Mouse (Mus musculus) brain, embryonic 14.5 days (tissue): Measurements from ENCODE around the gene Foxp4. TPM values are rescaled to one million over a fixed set of nuclear protein-coding genes. Genes with fewer than 3 reads are reported as not detected.

Experiments used
- DNase-seq: peaks from one replicate; pipeline ENCODE4 v3.0.0-alpha.2; 2011; ENCODE audit warnings: low read depth
- CTCF ChIP-seq: fragments of 200-500 bp; IDR thresholded peaks from 2 replicates; pipeline ENCODE4 v1.5.1; 2012; ENCODE audit warnings: inconsistent platforms, mild to moderate bottlenecking, moderate library complexity, borderline replicate concordance; ENCODE audit not compliant: insufficient read depth, insufficient read length; ENCODE audit errors: extremely low read depth
- POLR2A ChIP-seq: fragments of 200-500 bp; IDR thresholded peaks from 2 replicates; pipeline ENCODE4 v1.6.1; 2012; ENCODE audit warnings: mild to moderate bottlenecking, inconsistent platforms, borderline replicate concordance; ENCODE audit not compliant: poor library complexity, insufficient read depth, insufficient read length, severe bottlenecking; ENCODE audit errors: extremely low read depth
- polyA plus RNA-seq: library from polyadenylated mRNA; depleted of rRNA; stranded (reverse); fragments of >200 nt; gene quantifications from 2 replicates; pipeline ENCODE4 v1.2.3, GENCODE M21; 2012

Gene Foxp4
- polyA plus RNA-seq, 1 experiment, result 93.8 TPM

DNA sequence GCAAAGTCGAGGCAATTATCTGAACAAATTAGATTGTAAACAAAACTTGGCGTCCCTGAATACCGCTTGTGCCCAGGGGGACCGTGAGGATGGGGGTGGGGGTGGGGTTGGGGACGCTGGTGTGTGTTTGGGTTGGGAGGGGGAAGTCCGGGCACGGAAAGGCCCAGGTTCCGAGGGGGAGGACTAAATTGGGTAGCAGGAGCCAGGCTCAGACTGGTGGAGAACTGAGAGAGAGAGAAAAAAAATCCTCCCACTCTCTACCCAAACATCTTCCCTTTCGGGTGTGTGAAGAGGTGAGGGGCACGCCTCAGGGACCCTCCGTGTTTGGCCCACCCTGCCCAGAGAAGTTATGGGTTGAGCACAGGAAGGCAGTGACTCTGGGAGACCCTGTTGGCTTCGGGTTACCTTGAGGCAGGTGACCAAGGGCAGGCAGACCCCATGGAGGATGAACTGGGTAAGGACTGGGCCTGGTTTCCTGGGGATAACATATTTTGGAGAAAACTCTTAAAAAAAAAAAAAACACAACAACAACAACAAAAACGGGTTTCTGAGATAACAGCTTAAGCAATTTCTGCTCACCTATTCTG is 988 bp upstream of the Foxp4 start:
- TF ChIP-seq CTCF (no peak), POLR2A (no peak)
- no peak for DNase-seq

DNA sequence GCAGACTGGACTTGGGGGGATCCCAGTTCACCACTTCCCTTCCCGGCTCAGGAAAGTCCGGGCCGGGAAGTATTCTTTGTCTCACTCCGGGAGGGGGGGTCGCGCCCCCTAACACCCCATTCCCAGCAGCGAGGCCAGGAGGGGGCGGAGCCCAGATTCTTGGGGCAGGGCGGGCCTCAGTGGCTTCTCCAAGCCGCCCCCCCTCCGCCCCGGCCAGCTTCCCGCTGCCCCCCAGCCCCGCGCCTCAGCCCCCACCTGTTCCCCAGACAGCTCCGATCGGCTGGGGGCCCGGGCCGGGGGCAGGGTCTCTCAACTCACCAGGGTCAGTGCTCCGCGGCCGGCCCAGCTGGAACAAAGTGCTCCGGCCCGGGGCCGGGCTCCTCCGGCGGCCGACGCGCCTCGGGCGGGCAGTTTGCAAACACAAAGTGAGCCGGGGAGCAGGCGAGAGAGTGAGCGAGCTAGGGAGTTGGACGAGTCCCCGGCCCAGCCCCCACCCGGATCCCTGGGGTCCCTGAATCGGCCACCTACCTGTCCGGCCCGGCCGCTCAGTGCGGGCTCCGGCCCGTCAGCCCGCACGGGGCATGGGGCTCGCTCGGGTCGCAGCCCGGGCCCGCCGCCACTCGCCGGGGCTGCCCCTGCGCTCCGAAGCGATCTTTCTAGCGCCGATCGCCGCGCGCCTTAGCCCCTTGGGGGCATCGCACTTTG is 615 bp downstream of the Foxp4 start:
- TF ChIP-seq CTCF, result no peak
- no peak for TF ChIP-seq POLR2A
- DNase-seq, result peak; percentile 63

DNA sequence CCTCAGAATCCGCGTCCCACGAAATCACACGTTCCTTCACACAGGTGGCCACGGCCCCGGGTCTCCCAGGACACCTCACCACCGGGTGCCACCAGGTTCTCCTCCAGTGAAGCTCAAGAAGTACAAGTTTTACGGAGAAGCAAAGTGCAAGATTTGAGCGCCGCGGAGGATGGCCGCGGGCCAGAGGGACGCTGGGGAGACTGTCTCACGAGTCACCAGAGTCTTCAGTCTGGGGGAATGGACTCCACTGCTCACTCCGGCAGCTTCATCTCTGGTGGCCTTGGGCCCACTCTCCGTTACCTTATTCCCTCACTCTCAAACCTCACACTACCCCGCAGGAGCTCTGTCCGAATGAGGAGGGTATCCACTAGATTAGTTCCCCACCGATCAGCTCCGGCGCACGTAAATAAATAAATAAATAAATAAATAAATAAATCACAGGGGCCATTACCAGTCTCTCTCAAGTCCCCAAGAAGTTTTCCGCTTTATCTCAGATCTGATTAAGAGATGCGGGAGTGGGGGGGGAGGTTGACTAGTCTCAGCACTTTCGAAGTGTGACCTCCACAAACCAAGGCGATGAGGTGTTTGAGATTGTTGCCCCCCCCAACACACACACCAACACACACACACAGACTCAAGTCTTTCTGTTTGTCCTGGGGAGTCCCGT is 1.3 kb downstream of the Foxp4 start:
- DNase-seq, result peak; percentile 53
- no peak for TF ChIP-seq POLR2A
- no peak for TF ChIP-seq CTCF

DNA sequence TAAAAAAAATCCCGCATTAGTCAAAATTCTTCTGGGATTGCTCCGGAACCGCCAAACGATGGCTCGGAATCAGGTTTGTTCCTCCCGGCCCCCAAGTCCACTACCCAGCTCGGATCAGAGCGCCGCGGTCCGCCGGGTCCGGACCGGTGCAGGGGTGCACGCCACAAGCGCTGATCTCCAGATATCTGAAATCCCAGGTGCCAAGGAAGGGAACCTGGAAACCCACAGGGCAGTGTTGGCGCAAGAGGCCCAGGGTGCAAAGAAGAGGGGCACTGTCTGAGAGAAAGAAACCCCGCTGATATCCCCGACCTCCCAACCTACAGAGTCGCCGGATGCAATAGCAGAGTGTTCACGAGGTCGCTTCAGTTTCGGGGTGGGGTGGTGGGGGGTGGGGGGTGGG is 1.9 kb downstream of the Foxp4 start:
- no peak for DNase-seq
- TF ChIP-seq POLR2A (no peak), CTCF (no peak)

DNA sequence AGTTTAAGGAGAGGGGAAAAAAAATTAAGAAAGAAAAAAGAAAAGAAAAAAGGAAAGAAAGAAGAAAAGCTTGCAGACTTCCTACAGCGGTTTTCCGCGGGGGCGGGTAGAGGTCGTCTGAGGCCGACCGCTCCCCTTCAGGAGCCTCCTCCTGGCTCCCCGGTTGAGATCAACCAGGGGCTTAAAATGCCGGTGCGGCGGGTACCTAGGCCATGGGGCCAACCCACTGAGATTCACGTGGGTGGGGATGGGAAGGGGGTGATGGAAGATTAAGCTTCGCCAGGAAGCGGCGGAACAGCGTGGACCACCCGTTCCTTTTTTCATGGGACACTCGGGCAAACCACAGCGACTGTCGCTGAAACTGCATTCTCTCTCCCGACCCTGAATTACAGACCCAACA is 2.3 kb downstream of the Foxp4 start:
- TF ChIP-seq CTCF (no peak), POLR2A (no peak)
- no peak for DNase-seq

DNA sequence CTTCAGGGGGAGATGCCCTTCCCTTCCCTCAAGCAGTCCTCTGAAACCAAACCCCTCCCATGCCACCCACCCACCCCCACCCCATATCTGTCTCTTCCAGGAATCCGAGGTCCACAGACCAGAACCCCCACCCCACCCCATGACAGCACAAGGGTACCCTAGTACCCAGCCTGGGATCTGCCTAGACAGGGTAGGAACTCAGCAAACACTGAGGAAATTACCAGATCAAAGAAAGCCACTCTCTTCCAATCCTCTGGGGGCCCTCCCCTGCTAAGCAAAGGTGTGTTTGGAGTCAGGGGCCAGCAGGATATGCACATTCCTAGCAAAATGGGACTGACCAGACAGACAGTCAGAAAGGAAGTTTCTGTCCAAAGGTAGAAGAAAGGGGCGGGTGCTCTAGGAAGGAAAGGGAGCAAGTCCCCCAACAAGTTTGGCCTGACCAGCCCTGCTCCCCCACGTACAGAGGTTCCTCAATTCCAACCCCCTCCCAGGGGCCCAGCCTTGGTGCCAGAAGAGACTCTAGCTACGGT is 3.2 kb downstream of the Foxp4 start:
- no peak for TF ChIP-seq POLR2A
- TF ChIP-seq CTCF, result no peak
- no peak for DNase-seq

DNA sequence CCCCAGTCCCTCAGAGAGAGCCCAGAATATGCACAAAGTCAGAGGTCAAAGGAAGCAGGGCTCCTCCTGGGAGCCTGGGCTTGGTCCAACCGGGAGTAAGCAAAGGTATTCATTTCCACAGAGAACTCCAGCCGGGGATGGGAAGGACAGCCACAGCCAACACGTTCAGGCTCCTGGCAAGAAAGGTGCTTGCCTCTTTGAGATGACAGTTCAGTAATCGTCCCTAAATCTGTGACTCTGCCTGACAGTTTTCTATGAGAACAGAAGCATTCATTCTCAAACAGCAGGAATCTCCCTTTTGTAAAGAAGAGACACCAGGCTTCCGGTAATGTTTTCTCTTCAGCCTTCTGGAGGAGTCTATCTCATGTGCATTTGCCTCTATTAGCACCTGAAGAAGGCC is 4.6 kb downstream of the Foxp4 start:
- DNase-seq, result no peak
- TF ChIP-seq POLR2A, result no peak
- no peak for TF ChIP-seq CTCF

DNA sequence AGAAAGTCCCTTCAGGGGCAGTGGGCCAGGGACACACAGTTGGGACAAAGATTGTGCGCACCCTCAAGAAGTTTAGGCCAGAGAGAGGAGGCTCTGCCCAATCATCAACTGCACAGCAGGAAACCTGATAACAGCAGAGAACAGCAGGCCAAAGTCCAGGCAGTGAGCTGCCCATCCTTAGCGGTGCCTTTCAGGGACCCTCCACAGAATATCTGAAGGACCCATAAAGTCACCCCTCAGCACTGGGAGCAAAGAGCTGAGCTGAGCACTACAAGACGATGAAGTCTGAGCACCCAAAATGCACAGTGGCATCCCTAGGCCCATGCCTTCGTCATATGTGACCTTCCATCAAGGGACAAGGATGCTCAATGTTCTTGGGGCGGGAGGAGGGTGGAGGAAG is 6.5 kb downstream of the Foxp4 start:
- TF ChIP-seq CTCF, result no peak
- no peak for TF ChIP-seq POLR2A

DNA sequence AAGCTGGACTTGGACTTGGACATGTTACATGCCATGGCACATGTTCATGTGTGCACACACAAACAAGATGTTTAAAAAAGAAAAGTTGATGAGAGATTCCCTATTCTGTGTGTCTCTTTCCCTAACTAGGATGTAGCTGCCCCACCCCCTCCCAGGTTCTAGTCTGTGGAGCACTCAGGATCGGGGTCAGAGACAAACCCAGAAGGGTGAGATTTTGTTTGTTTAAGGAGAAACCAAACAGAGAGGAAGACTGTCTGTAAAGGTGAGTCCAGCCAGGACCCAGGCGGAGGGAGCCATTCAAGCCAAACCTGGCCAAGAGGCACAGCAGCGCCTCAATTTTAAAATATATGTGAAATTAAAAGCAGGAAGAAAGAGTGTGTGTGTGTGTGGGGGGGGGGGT is 7.2 kb downstream of the Foxp4 start:
- no peak for TF ChIP-seq POLR2A
- no peak for TF ChIP-seq CTCF
- DNase-seq, result no peak

More for the DNA sequence above, 6.5 kb downstream of the Foxp4 start:
- DNase-seq, result no peak

DNA sequence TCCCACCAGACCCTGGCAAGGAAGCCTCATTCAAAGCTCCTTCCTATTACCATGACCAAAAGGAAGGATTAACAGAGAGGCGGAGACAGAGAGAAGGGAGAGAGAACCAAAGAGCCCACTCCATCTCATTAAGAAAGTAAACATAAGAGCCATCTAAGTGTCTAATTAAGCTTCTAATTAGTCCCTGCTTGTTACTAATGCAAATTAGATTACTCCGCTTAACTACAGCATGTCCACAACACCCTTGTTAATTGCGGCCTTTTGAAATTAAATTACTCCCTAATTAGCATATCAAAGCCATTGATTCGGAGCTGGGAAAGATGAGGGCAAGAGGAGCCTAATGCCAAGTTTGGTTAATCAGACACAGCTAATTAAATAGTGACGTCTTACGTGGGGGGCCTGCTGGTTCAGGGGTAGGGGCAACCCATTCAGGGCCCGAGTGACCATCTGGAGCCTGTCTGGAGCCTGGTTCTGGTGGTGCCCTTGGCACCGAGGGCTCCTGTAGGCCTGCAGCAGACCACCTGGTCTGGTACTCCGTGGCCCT is 9.7 kb downstream of the Foxp4 start:
- TF ChIP-seq POLR2A (no peak), CTCF (no peak)
- DNase-seq, result peak; percentile 96

DNA sequence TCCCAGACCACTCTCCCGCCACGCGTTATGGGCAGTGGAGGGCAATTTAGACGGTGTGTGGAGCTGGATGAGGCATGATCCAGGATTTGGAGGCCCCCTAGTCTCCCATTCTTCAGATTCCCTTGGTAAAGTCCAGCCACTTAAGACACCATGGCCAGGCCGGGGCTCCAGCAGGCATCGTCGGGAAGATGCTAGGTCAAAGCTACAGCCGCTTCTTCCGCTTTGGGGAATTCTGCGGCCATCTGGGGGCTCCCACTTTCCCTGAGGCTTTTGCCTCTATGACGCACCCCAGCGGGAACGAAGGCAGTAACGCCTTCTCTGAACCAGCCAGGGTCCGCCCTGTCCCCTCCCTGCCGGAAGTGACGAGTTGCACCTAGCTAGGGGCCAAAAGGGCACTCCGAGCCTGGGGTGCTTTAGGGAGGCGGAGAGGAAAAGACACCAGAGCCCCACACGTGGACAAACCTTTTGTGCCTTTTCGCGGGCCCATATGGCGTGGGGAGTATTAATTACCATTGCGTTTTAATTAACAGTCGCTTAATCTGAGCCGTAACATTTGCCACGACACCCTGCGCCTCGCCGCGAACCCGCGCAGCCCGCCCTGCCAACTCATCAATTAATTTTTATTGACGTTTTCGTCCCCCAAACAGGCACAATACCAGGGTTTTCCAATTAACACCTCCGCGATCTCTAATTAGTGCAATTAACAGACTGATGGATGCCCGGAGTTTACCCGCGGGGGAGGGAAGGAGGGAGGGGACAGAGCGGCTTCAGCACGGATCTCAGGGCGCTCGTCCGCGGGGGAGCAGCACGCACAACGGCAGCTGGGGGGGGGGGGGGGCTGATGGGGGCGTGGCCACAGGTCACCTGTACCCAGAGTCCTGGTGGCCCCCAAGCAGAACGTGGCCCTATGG is 15.1 kb downstream of the Foxp4 start:
- peak; percentile 92 for DNase-seq
- TF ChIP-seq CTCF (no peak), POLR2A (no peak)

DNA sequence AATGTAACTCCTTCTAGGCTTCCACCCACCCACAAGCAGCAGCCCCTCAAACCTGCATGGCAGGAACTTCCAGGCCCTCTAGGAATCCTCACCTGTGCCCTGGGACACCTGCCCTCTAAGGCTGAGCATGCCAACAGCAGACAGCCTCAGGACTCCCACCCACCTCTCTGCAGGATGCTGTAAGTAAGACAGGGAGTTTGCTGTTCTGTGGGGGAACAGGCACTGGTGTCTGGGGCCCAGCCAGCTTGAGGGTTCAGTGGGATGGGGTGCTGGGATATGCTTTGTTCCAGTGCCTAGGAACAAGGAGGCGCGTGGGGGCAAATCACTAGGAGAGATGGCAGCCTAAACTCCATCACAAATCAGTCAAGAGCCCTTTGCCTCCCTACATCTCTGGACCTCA is 16.4 kb downstream of the Foxp4 start:
- TF ChIP-seq CTCF (no peak), POLR2A (no peak)
- no peak for DNase-seq
